Mouse (Mus musculus): ENCODE measurements at regions not wholly inside any gene's neighbourhood (a gene's known extent, or its start where the extent isn't known, plus 50 kb on each side); places are given as distances from the start of the nearest gene placed in this dataset.

DNA sequence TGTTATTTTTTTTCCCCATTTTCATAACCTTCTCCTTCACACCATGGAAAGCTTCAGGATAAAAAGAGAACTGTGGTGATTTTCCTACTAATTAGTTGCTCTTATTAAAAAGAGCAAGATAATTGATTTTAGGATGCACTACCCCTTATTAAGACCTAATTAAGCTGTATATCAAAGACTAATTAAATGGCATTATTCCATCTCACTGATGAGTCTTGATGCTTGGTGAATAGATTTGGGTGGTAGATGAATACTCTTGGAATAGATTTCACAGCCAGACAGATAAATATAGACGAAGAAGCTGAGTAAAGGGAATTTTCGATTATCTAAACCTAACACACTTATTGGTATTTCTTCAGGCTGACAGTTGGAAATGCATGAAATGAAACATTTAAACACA is 346.5 kb upstream of the Tenm2 start:
- DNase-seq = no peak

DNA sequence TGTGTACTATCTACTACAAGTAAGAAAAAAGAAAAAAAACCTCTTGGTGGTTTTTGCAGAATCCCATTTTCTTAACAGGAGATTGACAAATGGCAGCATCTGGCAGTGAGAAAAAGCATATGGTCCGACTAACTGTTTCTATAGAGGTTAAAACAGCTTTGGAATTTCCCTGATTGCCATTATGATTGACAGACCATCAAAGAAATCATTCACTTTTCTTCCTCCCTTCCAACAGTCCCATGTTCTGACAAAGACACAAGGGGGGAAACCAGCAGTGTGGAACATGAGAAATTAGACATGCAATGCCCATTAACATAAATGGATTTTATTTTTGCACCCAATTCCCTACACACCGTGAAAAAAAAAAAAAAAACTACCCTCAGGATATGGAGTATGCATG is 297.9 kb upstream of the Tenm2 start:
- no peak for DNase-seq

DNA sequence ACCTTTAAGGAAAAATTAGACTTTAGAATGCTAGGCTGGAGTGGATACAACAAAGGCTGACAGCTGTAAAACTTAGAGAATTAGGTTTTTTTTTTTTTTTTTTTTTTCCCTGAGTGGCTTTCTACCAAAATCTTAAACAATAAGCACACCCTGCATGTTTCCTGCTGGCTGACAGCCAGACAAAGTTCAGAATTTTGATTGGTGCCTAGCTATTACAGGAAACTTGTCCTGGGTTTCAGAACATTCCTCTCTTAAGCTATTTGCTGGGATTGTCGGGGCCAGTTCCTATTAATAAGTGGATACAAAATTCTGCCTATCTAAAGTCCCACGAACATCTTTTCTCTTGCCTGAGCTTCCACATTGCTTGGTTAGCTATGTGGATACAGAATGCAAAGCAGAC is 296.7 kb upstream of the Tenm2 start:
- peak; percentile 18 to 19 for DNase-seq

DNA sequence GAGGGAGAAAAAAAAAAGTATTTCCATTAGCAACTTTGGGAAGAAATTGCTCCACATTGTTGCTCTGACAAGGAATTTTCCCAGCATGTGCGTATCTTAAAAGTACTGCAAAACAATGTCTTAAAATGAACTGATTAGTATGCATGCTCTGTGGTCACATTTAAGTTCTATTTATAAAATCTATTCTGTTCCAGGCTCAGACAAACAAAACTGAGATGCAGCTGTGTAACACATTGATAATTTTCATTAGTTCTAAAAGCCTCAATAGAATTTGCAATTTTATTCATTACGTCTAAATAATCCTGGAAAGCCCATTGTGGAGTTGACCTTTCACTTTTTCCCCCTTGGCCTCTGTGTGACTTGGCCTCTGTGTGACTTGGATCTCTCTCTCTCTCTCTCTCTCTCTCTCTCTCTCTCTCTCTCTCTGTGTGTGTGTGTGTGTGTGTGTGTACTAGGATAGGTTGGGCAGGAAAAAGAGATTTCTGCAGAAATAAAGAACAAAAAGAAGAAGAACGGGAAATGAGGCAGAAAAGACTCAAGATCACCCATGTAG is 262.8 kb upstream of the Tenm2 start:
- no peak for DNase-seq

DNA sequence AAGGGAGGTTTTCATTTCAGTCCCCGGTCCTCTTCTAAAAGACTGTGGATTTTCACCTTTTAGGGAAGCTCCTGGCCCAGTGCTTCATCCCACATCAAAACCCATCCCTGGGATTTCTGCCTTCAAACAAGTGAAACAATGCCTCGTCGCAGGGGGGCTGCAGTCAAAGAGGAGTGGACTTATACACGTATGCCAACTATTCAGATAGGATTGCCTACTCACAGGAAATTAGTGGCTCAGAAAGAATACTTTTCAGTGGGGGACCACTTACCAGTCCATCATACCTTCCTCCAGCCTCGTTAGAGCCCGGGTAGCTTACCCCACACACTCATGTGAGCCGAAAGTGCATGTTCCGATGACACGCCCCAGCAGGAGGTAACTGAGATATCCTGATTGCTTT is 262.1 kb upstream of the Tenm2 start:
- no peak for DNase-seq

DNA sequence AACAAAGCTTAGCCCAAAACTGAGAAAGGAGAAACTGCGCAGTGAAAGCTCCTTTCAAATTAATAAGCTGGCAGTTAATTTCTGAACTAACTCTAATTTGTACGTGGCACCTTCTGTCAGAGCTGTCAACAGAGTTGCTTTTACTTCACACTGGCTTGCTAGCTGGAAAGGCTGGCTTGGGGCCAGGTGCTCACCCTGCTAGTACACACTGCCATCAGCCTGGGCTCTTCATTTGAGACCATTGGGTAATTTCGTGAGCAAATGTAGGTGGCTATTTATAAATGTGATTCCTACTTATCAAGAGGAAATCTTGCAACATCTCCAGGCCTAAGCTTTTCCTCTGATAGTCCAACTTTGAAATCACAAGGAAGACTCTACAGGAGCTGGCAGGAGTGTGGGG is 244.5 kb upstream of the Tenm2 start:
- DNase-seq = peak; percentile 14 to 55

DNA sequence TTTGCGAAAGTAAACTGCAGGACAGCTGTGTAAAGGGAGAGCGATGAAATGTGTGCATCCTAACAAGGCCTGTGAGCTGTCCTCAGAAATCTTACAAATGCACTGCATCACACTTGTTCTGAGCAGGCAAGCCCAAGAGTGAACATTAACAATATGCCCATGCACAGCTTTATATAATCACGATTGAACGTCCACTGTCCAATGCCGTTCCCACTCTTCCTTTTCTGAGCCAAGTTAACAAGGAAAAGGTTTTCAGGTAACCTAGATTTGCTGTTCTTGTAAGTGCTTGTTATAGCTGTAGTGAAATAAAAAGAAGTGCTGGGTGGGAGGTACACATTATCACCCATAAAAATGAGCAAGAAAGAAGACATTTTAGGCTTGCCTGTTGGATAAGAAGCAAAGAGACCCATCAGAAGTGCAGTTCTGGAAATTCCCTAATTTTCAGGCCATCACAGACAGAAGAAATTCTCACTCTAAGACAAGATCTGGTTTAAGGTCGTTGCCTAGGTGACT is 243.3 kb upstream of the Tenm2 start:
- no peak for DNase-seq

DNA sequence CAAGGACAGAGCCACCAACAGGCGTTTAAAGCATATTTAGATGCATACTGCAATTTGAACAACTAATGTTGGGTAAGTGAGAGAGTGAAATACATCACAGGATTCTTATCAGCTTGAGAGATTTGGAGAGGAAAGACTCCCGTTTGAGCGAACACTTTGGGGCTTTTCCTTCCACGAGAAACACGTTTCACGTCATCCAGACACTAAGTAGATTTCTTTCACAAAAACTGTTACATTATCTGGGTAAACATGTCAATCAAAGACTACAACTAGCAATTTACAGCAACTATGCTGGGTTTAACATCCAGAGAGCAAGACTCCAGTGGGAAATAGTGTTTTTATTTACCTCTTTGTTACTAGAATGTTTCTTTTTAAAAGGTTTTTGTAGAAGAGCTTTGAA is 238.3 kb upstream of the Tenm2 start:
- no peak for DNase-seq

DNA sequence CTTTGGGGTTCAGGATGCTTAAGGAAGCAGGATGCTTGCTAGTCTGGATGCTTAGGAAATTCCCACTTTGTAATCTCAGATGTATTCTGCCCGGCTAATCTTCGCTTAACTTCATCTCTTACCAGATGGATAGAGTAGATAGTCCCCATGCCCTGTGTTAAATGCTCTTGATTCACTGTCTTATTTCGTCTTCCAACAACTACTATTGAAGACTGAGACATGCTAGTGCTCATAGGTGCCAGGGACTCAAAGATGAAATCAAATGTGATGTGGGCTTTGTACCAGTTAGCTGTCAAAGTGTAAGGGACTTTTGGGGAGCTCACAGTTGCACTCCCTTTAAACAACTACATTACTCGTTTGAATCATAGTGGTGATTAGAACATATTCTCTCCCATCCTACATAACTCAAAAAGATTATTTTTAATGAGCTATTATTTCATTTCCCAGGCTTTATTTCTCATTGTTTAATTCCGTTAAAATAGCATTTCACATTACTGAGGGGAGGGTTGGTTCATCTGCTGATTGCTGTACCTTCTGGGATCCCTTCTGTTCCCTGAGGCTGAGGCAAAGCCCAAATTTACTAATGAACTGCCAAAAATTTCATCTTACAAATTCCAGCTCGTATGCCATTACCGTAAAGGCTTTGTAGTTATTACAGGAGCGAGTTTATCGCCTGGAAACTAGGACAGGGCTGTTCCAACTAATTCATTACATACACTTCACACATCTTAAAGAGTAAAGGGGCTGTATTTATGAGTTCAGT is 228.1 kb upstream of the Tenm2 start:
- no peak for DNase-seq

DNA sequence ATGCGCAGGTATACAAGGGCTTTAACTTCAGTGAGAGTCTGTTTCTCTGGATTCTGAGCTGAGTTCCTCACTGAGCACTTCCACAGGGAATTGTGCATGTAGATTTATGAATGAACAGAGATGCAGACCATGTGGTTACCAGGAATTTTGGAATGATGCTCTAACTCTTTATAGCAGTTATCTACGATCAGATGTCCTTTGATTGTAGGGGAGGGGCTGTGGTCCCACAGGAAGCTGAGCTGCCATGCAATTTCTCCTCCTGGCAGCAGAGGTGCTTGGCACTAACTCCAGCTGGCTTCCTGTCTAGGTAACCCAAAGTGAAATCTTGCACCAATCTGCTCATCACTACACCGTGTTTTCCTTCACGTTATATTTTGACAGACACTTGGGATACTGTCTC is 226.6 kb upstream of the Tenm2 start:
- DNase-seq = no peak

DNA sequence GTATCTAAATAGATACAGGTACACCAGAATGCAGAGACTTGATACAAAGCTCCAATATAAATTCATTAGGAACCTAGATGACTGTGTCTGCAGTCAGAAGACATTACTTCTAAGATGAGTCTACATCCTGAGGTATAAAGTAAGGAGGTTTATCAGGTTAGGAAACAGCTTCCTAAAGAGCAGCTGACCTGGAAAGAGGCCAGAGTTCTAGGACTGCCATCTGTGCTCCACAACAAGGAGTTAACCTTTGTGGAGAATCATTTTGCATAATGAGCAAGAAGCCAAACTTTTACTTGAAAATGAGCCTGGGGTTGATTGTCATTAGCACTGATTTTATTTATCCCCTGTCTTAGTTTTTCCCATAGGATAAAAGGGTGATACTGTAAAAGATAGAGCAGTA is 211.6 kb upstream of the Tenm2 start:
- no peak for DNase-seq

DNA sequence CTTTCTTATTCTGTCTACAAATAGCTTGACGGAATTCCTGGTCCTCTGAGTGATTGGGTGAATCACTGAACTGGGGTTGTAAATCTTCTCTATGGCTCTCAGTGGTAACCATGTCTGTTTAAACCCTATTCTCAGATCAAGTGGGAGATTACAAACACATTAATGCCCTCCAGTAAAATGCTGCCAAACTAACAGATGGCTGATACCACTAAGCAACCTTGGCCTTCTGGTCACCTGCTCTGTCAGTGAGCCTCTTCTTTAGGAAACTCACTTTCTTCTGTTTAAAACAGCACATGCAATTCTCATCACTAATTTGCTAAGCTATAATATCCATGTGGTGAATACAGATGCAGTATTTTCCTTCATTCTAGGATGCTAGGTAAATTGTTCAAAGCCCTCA is 210.9 kb upstream of the Tenm2 start:
- DNase-seq = no peak

DNA sequence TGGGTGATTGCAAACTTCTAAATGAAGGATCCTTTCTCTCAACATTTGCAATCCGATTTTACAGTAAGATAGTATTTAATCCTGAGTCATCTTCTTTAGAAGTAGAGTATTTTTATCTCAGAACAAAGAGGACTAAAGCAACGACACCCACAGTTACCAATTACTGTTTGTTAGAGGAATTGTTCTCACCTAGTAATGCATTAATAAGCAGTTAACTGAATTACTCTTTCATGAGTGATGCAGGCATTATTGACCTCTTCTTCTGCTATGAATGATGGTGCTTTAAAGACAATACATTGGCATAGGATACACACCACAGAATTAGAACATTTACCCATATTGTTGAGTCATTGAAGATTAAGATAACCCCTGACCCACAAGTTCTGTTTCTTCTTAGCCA is 207.0 kb upstream of the Tenm2 start:
- no peak for DNase-seq

DNA sequence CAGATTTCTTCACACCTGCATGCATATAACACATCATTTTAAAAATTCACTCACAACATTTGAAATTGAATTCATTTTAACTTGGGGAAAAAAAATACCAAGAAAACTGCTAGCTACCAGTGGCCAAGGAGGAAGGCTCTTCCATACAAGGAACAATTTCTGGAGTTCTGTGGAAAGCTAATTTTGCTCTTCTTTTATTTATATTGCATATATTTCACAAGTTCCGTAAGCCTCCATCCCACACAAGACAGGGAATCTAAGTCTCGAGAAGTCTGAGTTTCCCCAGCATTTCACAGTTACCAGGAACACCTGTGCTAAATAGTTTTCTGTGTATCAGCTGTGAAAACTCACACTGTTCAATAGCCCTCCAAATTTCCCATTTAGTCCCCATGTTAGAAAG is 198.8 kb upstream of the Tenm2 start:
- no peak for DNase-seq

DNA sequence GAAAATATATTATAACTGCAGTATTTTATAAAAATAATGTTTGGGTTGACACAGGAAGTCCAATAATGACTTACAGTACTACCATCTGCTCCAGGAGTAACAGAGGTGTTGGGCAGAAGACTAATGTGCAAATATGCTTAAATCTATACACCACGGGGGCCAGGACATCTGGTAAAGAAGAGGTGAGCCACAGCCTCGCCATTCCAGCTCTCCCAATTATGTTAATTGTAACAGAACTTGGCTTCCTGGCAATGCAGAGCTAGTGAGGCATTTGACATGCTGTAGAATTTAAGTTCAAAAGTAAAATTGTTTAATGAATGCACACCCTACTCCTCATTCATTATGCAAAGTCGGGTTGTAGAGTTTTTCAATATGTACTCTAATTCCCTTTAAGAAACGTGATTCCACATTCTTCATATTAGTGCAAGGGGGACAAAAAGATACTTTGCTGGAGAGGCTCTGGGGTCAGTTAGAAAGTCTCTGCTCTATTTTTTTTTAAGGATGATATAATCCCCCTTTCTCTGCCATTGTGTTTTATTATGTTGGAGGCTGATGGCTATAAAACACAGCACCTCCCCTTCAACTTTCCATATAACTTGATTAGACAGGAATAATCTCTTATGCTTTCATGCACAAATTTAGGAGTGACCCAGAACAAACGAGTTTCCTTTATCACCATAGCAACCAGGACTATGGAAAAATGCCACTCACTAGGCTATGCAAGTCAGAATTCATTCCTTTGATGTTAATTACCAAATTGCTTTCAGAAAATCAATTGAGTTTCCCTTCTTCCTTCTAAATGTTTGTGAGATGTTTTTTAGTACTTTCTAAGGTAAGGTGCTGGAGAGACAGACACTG is 188.8 kb upstream of the Tenm2 start:
- no peak for DNase-seq

DNA sequence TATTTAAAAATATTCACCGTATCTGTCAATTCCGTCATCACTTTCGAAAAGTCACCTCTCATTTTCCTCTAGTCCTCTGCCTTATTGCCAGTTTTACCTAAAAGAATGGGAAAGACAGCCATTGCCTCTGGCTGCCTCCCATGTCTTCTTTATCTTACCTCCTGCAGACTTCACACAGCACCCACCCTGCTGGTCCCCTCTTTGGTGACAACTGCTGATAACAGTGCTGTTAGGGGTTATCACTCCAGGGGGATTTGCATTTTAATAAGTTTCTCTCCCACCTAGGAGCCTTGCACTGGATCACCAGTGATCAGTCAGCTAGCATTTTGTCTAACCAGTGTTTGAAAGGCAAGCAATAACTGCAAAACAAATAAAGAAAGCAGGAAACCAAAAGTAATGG is 177.1 kb upstream of the Tenm2 start:
- no peak for DNase-seq

DNA sequence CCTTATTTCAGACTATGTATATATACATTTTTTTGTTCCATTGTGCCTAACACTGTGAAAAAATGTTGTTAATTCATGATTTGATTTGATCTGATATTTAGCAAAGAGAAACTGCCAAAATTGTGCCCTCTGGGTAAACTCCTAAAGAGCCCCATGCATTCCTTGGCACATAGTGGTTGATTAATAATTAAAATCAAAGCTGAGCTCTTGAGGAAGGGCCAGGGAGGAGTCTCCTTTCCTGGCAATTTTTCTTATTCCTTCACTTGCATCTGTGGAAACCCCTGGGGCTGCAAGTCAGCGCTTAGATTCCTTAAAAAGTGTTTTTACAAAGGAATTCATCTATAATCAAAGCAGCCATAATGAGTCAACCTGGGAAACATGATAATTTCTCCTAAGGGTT is 132.2 kb upstream of the Tenm2 start:
- DNase-seq = no peak

DNA sequence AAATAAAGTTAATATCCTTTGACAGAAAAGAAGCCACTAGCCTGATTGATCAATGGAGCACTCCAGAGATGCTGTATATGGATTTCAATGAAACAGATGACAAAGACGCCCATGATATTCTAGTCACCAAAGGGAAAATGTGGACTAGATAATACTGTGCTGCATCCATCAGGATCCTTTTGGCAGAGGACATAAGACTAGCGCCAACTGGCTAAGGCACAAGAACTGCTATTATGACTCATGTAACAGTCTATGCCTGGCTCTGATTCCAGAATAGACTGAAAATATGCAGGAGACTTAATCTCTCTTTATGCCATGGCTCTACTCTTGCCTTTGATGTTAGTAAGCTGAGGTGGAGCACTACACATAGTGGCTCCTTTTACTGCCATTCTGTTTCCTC is 128.7 kb upstream of the Tenm2 start:
- DNase-seq = no peak

DNA sequence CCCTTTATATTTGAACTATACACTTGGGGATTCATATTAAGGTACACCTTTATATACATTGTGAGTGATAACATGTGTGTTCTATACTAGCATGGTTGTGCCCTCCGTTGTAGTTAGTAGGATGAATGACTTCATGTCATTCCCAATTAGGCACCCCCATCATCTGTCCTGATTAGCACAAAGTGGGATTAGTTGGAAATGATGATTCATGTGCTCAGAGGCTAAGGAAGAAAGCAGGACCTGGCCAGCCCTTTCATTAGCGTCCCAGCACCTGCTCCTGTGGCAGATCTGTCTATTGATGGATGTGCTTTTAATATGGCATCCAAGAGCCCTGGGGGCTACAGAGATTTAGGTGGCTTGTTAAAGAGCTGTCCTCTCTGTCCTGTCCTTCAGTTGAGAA is 119.3 kb upstream of the Tenm2 start:
- DNase-seq = no peak

DNA sequence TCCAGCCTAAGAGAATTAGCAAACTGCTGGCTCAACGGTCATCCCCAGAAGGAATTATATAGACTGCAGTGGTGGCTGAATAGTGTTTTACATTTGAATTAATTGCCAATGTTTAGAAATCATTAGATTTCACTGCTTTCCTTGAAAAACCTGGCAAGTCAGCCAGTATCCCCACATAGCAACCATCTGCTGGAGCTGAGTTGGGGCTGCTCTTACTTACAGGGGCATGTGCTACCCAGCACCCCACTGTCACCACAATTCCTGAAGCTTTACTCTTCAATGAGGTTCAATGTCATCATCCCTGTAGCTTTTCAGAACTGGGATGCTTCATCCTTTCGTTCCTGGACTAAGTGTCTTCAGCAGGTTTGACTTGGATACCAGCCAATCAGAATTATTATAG is 73.9 kb upstream of the Tenm2 start:
- DNase-seq = no peak

DNA sequence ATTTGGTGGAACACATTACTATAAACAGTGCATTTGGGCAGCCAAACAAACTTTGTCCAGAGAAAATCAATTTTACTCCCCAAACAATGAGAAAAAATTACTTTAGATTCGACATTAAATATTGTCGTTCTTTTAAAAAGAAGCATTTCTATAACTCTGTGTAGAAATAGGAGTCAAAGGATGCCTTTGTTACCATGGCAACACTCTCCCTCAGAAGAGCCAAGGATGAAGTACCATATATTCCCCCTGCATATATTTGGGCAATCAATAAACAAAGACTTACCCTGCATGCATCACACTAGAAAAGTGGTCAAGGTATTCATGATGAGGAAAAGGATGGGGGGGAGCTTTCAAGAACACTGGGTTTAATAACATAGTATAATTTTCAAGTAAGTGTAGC is 70.9 kb upstream of the Tenm2 start:
- no peak for DNase-seq
